Mouse (Mus musculus) ES-E14 (cell line): ENCODE results near the gene Dctpp1. TPM values are rescaled to one million over a fixed set of nuclear protein-coding genes. Genes with fewer than 3 reads are reported as not detected.
A peak's percentile ranks its signal among the peaks of the same experiment; 100 is the strongest.

Source experiments
- DNase-seq: peaks from one replicate; pipeline ENCODE4 v3.0.0-alpha.2; 2013; ENCODE audit warnings: low read depth, low spot score
- H3K27ac ChIP-seq: 2 replicates; pipeline ENCODE4 v1.5.1; 2012; ENCODE audit warnings: low read depth, mild to moderate bottlenecking, low read length, moderate library complexity, mixed read lengths; ENCODE audit not compliant: poor library complexity, insufficient read depth, severe bottlenecking
- H3K36me3 ChIP-seq: 2 replicates; pipeline ENCODE4 v1.6.1; 2012; ENCODE audit warnings: mild to moderate bottlenecking, low read length, moderate library complexity, mixed read lengths; ENCODE audit not compliant: control insufficient read depth, poor library complexity, insufficient read depth, severe bottlenecking
- H3K4me1 ChIP-seq, 2 experiments: fragments of 150-350 bp in 1 of 2; sonication (generic) in 1 of 2; 2 replicates each; pipeline ENCODE4 v1.6.1; 2012; ENCODE audit warnings: low read length in 2 of 2, mild to moderate bottlenecking in 1 of 2, mixed read lengths in 1 of 2; ENCODE audit not compliant: control insufficient read depth in 2 of 2, insufficient read depth in 2 of 2, poor library complexity in 1 of 2
- H3K4me3 ChIP-seq, 2 experiments: fragments of 150-350 bp in 1 of 2; sonication (generic) in 1 of 2; 2 replicates each; pipeline ENCODE4 v1.5.1; 2012; ENCODE audit warnings: low read length in 2 of 2, low read depth in 1 of 2, mild to moderate bottlenecking in 1 of 2, mixed read lengths in 1 of 2; ENCODE audit not compliant: insufficient read depth in 1 of 2, poor library complexity in 1 of 2, severe bottlenecking in 1 of 2
- H3K9ac ChIP-seq: 2 replicates; pipeline ENCODE4 v1.6.1; 2012; ENCODE audit warnings: low read depth, mild to moderate bottlenecking, low read length, mixed read lengths; ENCODE audit not compliant: poor library complexity, insufficient read depth, severe bottlenecking
- H3K9me3 ChIP-seq: fragments of 150-350 bp; sonication (generic); 2 replicates; pipeline ENCODE4 v1.6.1; 2012; ENCODE audit warnings: low read depth, mild to moderate bottlenecking, low read length; ENCODE audit not compliant: control insufficient read depth, insufficient read depth
- CHD2 ChIP-seq: IDR thresholded peaks from 2 replicates; pipeline ENCODE4 v1.6.1; 2014; ENCODE audit warnings: mild to moderate bottlenecking, low read depth, low read length, inconsistent platforms
- HCFC1 ChIP-seq: IDR thresholded peaks from 2 replicates; pipeline ENCODE4 v1.6.1; 2012; ENCODE audit warnings: low read length, inconsistent platforms, borderline replicate concordance; ENCODE audit not compliant: insufficient read depth
- MAFK ChIP-seq: IDR thresholded peaks from 2 replicates; pipeline ENCODE4 v1.6.1; 2014; ENCODE audit warnings: mild to moderate bottlenecking, low read depth, low read length, inconsistent platforms; ENCODE audit not compliant: insufficient read depth
- ZC3H11A ChIP-seq: IDR thresholded peaks from 2 replicates; pipeline ENCODE4 v1.6.1; 2012; ENCODE audit warnings: low read depth, mild to moderate bottlenecking, inconsistent platforms, low read length, borderline replicate concordance
- ZNF384 ChIP-seq: IDR thresholded peaks from 2 replicates; pipeline ENCODE4 v1.6.1; 2012; ENCODE audit warnings: low read depth, low read length, inconsistent platforms
- in situ Hi-C, 2 experiments: fragments of 600-800 bp; cut with MboI; formaldehyde crosslinking; loops; one replicate each; pipeline ENCODE4 v1.15.1; 2025; ENCODE audit warnings: low sequenced_read_pairs in 2 of 2, inconsistent platforms in 1 of 2; ENCODE audit not compliant: unreplicated experiment in 2 of 2
- total RNA-seq: library from RNA; depleted of rRNA; stranded (reverse); fragments of 300-350 nt; gene quantifications from 2 replicates; pipeline ENCODE4 v1.2.3, GENCODE M21; 2012

Dctpp1 gene
- total RNA-seq, 1 experiment = 391 TPM

DNA sequence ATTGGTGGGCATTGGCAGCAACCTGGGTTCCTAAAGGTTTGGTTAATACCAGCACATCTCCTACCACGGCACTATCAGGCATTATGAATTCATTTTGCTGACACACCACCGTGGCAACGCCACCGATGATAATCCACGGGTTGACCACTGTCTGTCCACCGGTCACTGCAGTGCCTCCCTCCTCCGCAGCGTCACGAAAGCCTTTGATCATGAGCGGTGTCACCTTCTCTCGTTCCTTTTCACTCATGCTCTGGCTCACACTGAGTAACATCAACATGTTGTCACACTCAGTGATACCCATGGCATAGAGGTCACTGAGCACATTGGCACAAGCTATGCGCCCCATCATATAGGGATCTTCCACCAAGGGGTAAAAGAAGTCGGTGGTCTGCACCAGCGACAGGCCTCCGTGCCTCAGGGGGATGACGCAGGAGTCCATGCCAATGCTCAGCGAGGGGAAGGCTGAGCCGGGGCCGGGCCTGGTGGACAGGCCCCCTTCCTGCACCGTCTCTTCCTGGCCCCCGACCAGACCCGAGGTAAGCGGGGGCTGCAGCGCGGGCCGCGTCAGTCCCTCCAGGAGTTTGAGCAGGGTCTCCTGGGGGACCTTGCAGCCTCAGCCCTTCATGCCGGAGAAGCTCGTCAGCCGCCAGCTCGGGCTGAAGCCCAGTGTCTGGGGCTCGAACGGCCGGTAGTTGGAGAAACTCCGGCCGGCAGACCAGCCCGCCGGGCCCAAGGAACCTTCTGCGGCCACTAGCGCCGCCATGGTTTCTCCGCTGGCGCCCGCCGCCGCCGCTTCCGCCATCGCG, 12.8 kb upstream of the Dctpp1 start:
- no peak for DNase-seq
- peaks cover 0 to 5% of the 10 kb centered on the region in 2 experiments; a peak in 1 of 4 replicates for H3K4me1 ChIP-seq
- TF ChIP-seq ZC3H11A (no peak), MAFK (no peak), HCFC1 (no peak), ZNF384 (no peak), CHD2 (no peak)
- peak overlapping the region; percentile 56; the same call in 1 of the 2 replicates for H3K27ac ChIP-seq
- no peaks in the 10 kb centered on the region for H3K9me3 ChIP-seq
- H3K4me3 ChIP-seq = peak overlapping the region; percentile 86 to 93
- peak overlapping the region; percentile 96 for H3K9ac ChIP-seq
- in situ Hi-C loops = no loop called here
- H3K36me3 ChIP-seq = peaks cover 11% of the 10 kb centered on the region

GRCm38 (mm10) chr7:127272566-127272965, 12.1 kb upstream of the Dctpp1 start:
- no peaks in the 10 kb centered on the region for H3K9me3 ChIP-seq
- peaks cover 11% of the 10 kb centered on the region for H3K36me3 ChIP-seq
- in situ Hi-C loops = no loop called here
- H3K27ac ChIP-seq = no peak overlapping the region
- TF ChIP-seq CHD2 = no peak
- no peak for TF ChIP-seq ZC3H11A
- no peak for TF ChIP-seq ZNF384
- TF ChIP-seq HCFC1 = no peak
- TF ChIP-seq MAFK = no peak
- H3K4me3 ChIP-seq = peak overlapping the region; percentile 86 to 93
- peak overlapping the region; percentile 96 for H3K9ac ChIP-seq
- no peak for DNase-seq
- no peaks in the 10 kb centered on the region; a peak in 1 of 4 replicates for H3K4me1 ChIP-seq

DNA sequence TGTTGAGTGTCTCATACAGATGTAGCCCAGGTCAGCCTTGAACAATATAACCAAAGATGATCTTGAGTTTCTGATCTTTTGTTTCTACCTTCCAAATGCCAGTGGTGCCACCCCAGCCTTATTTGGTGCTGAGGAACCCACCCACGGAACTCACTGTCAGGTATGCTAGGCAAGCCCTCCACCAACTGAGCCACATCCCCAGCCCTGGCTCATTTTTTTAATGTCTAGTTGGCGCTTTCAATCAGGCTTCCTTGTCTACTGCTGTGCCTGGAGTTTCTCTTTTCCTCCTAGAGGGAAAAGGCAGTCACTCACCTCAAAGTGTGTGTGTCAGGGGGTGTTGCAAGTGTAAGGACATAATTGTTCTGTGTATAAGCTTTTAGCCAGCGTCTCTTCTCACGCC, 10.6 kb upstream of the Dctpp1 start:
- peaks cover 11% of the 10 kb centered on the region for H3K36me3 ChIP-seq
- no peak for TF ChIP-seq CHD2
- no peak for TF ChIP-seq HCFC1
- no peak for TF ChIP-seq ZC3H11A
- TF ChIP-seq MAFK = no peak
- TF ChIP-seq ZNF384 = no peak
- DNase-seq = no peak
- no peaks in the 10 kb centered on the region for H3K9me3 ChIP-seq
- H3K4me3 ChIP-seq = no peak overlapping the region
- in situ Hi-C loops = no loop called here
- no peak overlapping the region for H3K9ac ChIP-seq
- H3K27ac ChIP-seq = no peak overlapping the region
- H3K4me1 ChIP-seq = no peaks in the 10 kb centered on the region; a peak in 1 of 4 replicates

- Histone ChIP-seq H3K27ac (no peak overlapping the region), H3K4me1 (no peaks in the 10 kb centered on the region; a peak in 1 of 4 replicates), H3K36me3 (peaks cover 11% of the 10 kb centered on the region), H3K4me3 (no peak overlapping the region), H3K9ac (no peak overlapping the region), H3K9me3 (no peaks in the 10 kb centered on the region)
- TF ChIP-seq CHD2 = no peak
- no peak for TF ChIP-seq ZC3H11A
- no peak for TF ChIP-seq ZNF384
- no peak for TF ChIP-seq MAFK
- TF ChIP-seq HCFC1 = no peak
- DNase-seq = no peak
- in situ Hi-C loops = no loop called here
Measured at GRCm38 (mm10) chr7:127270666-127271065, 10.2 kb upstream of the Dctpp1 start.
